Mouse (Mus musculus) ES-Bruce4 (cell line): Measurements from ENCODE around the gene Pex26.

ENCODE experiments used
- CTCF ChIP-seq: IDR thresholded peaks from one replicate; pipeline ENCODE4 v1.8.1; 2011; ENCODE audit warnings: low read depth, low read length
- POLR2A ChIP-seq: IDR thresholded peaks from one replicate; pipeline ENCODE4 v1.8.1; 2011; ENCODE audit warnings: low read length; ENCODE audit not compliant: insufficient read depth

GRCm38 (mm10) chr6:121191261-121192009, 8.0 kb downstream of the Pex26 start:
- TF ChIP-seq POLR2A (no peak), CTCF (no peak)
